9 mouse cellular contexts compared by ENCODE assay signal in genomic region chr9:78537154-78537873, GRCm38 (mm10). TPM values are rescaled to one million over a fixed set of nuclear protein-coding genes. Genes with fewer than 3 reads are reported as not detected.
DNase-seq lines count a peak whose midpoint lies in the region; TF ChIP-seq lines count a peak whose summit lies in the region.
"Had no signal": no experiment of that assay in that cellular context is flagged by ENCODE, and none has a peak within 500 bp of the region (broad histone marks: within the 10 kb centered on the region; RNA-seq: fewer than 3 reads in every experiment).

No protein-coding gene starts in this region.

- H3ac ChIP-seq in myocyte (ENCODE audit: control insufficient read depth, insufficient read length) = no peak overlapping the region

- H3K4me2 ChIP-seq in myocyte (ENCODE audit: low read depth) = no peak overlapping the region
- H3K4me2 ChIP-seq: limb, embryonic 12.5 days had no signal

- no peak for TF ChIP-seq CTCF in left cerebral cortex, adult 2 months (IDR thresholded peaks at IDR 0.05)

- H3K79me2 ChIP-seq in myocyte (ENCODE audit: control insufficient read depth, insufficient read depth) = no peaks in the 10 kb centered on the region

- H3K27ac ChIP-seq in left cerebral cortex, adult 2 months = no peak overlapping the region
- H3K27ac ChIP-seq: kidney, postnatal 0 days had no signal

- no peak for TF ChIP-seq POLR2A in myocyte (IDR thresholded peaks at IDR 0.05; ENCODE audit: insufficient read length, low read depth)

- DNase-seq in left cerebral cortex, postnatal 4 days = peak; percentile 84
- no peak for DNase-seq in left cerebral cortex, adult 2 months (ENCODE audit: extremely low spot score in 1 of 2, low spot score in 2 of 2)
- peak; percentile 80 for DNase-seq in cerebellum, adult 9-11 months
- DNase-seq in gastrocnemius, postnatal 25 days = peak; percentile 84
- no peak for DNase-seq in adipocyte (ENCODE audit: low spot score)
- DNase-seq in left cerebral cortex, postnatal 25 days (ENCODE audit: low spot score in 2 of 2) = no peak

- no peaks in the 10 kb centered on the region for H3K27me3 ChIP-seq in myocyte (ENCODE audit: control insufficient read depth, insufficient read depth, insufficient read length)
- H3K27me3 ChIP-seq: limb, embryonic 12.5 days had no signal

- intact Hi-C loops in left cerebral cortex, postnatal 4 days (cut with DNase I) = no loop called here
- intact Hi-C loops in left cerebral cortex, adult 2 months (cut with DNase I) = no loop called here
- intact Hi-C loops in left cerebral cortex, postnatal 25 days (cut with DNase I) = no loop called here

- no peaks in the 10 kb centered on the region for H3K36me3 ChIP-seq in myocyte (ENCODE audit: control insufficient read depth, insufficient read depth)

- H3K4me3 ChIP-seq in left cerebral cortex, adult 2 months = no peak overlapping the region
- no peak overlapping the region for H3K4me3 ChIP-seq in myocyte
- H3K4me3 ChIP-seq: limb, embryonic 12.5 days had no signal

TF ChIP-seq in myocyte, 11 proteins besides CTCF, POLR2A, EP300 and RAD21:
- no peak for TF ChIP-seq POLR2AphosphoS2 (IDR thresholded peaks at IDR 0.05; ENCODE audit: insufficient read length, low read depth)
- no peak for TF ChIP-seq SRF (IDR thresholded peaks at IDR 0.05; ENCODE audit: control insufficient read depth, insufficient read length, low read depth)
- TF ChIP-seq TCF3 (IDR thresholded peaks at IDR 0.05; ENCODE audit: insufficient read length, low read depth) = peak; percentile 27
- peak in 2 of 3 experiments; percentile 72 to 91 for TF ChIP-seq MYOD1 (IDR thresholded peaks at IDR 0.05; ENCODE audit: control insufficient read depth in 1 of 3, insufficient read length in 2 of 3, low read depth in 2 of 3)
- TF ChIP-seq TCF12 (IDR thresholded peaks at IDR 0.05; ENCODE audit: insufficient read depth, poor library complexity, severe bottlenecking) = no peak
- TF ChIP-seq E2F4 (IDR thresholded peaks at IDR 0.05; ENCODE audit: insufficient read depth) = no peak
- no peak for TF ChIP-seq MAX (IDR thresholded peaks at IDR 0.05; ENCODE audit: low read depth)
- peak; percentile 62 to 94 (median 72) for TF ChIP-seq MYOG (IDR thresholded peaks at IDR 0.05; ENCODE audit: control insufficient read depth in 1 of 3, insufficient read depth in 1 of 3, insufficient read length in 2 of 3, low read depth in 2 of 3)
TF ChIP-seq in myocyte: peak in this region for 3.

RNA-seq across cellular contexts. Expression of gene Eef1a1, which starts 48.4 kb away (rescaled TPM):
- 1,000 to 10,000 TPM; 5,205 to 5,346 TPM for total RNA-seq in left cerebral cortex, postnatal 4 days (2021)
- total RNA-seq in left cerebral cortex, adult 2 months (2021) = 1,000 to 10,000 TPM; 2,077 to 2,174 TPM
- 100 to 1,000 TPM; 488 to 752 TPM for total RNA-seq in gastrocnemius, postnatal 25 days (2021)
- polyA plus RNA-seq in myocyte (2012; fragmentation: generic; extraction: Trizol) = 8,203 TPM
- 1,000 to 10,000 TPM; 2,219 to 2,332 TPM for total RNA-seq in left cerebral cortex, postnatal 25 days (2021)

RNA-seq across cellular contexts. Expression of gene Slc17a5, which starts 50.5 kb away (rescaled TPM):
- 10 to 100 TPM; 11.8 to 13.3 TPM for total RNA-seq in left cerebral cortex, postnatal 4 days (2021)
- total RNA-seq in left cerebral cortex, adult 2 months (2021) = 10 to 100 TPM; 16.1 to 17.3 TPM
- 1 to 10 TPM; 2.8 to 3.3 TPM for total RNA-seq in gastrocnemius, postnatal 25 days (2021)
- polyA plus RNA-seq in myocyte (2012; fragmentation: generic; extraction: Trizol) = 4.7 TPM
- total RNA-seq in left cerebral cortex, postnatal 25 days (2021) = 10 to 100 TPM; 18.2 to 18.5 TPM

Comparison
In these comparisons a context has a peak if more than half of its experiments do, and no peak if none do; other contexts are left out.
1. DNase-seq: peak in left cerebral cortex, postnatal 4 days (single experiment), cerebellum, adult 9-11 months (single experiment) and gastrocnemius, postnatal 25 days (single experiment); none in left cerebral cortex, adult 2 months (0 of 2), adipocyte (single experiment) and left cerebral cortex, postnatal 25 days (0 of 2).